Mouse (Mus musculus) lung, adult 2 months (tissue): ENCODE data around the gene Spast.

Experiments
- CTCF ChIP-seq: fragments of 200-500 bp; IDR thresholded peaks from 2 replicates; pipeline ENCODE4 v1.5.1; 2011; ENCODE audit warnings: mild to moderate bottlenecking, low read length, control low read depth; ENCODE audit not compliant: insufficient read depth
- POLR2A ChIP-seq: fragments of 200-500 bp; IDR thresholded peaks from 2 replicates; pipeline ENCODE4 v1.6.1; 2011; ENCODE audit warnings: low read depth, mild to moderate bottlenecking, control low read depth, low read length, borderline replicate concordance; ENCODE audit errors: extremely low read depth

DNA sequence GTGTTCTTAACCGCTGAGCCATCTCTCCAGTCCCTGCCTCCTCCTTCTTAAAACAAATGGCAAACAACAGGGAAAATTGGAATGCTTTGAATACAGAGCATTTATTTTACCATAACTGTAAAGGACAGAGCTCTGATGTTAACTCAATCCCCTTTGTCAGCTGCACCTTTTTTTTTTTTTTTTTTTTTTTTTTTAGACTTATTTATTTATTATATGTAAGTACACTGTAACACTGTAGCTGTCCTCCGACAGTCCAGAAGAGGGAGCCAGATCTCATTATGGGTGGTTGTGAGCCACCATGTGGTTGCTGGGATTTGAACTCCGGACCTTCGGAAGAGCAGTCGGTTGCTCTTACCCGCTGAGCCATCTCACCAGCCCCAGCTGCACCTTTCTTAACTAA lies 20.1 kb upstream of the Spast start:
- TF ChIP-seq CTCF = no peak
- no peak for TF ChIP-seq POLR2A
